Mouse (Mus musculus) spleen, adult 2 months (tissue): Measurements from ENCODE around the gene Gm21969.

Experiments used
- CTCF ChIP-seq: fragments of 200-500 bp; IDR thresholded peaks from 2 replicates; pipeline ENCODE4 v1.5.1; 2011; ENCODE audit warnings: mild to moderate bottlenecking, inconsistent platforms; ENCODE audit not compliant: insufficient read depth, insufficient read length, insufficient replicate concordance; ENCODE audit errors: extremely low read depth
- POLR2A ChIP-seq: fragments of 200-500 bp; IDR thresholded peaks from 2 replicates; pipeline ENCODE4 v1.6.1; 2011; ENCODE audit warnings: low read depth, low read length, inconsistent platforms

DNA sequence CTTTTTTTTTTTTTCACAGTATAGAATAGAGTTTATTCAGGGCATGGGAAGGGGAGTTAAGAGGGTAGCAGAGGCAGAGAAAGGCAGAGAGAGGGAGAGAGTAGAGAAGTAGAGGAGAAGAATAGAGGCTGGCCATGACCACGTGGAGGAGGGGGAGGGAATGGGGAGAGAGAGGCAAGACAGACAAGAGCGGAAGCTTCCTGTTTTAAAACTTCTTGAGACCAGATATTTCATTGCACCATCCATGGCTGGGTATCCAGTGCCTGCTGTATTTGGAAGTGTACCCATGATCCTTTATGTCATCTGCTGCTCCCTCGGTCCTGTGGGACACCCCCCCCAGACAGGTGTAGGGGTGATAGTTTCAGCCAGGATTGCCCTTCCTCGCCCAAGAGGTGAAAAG, 6.0 kb downstream of the Gm21969 start:
- TF ChIP-seq CTCF, result no peak
- TF ChIP-seq POLR2A, result no peak
